Mouse (Mus musculus): ENCODE measurements around the gene Gm42421. TPM values are rescaled to one million over a fixed set of nuclear protein-coding genes. Genes with fewer than 3 reads are reported as not detected.

Gene Gm42421
- total RNA-seq, 4 experiments from 2014 or later: 0.94 to 0.95 TPM; not detected in 2

Other genes starting within 250 kb of the Gm42421 start
- gene Usp42, start 195.9 kb upstream of the Gm42421 start, total RNA-seq (2022): 10 to 100 TPM; 13.2 to 19.8 (median 15.1) TPM
- gene Eif2ak1, start 110.4 kb upstream of the Gm42421 start, total RNA-seq (2022): 10 to 100 TPM; 42.1 to 49.3 (median 45.2) TPM
- gene Ankrd61, start 30.5 kb upstream of the Gm42421 start, total RNA-seq (2022): under 1 TPM in 1 of 4 experiments, not detected in 3; 0.46 TPM
- gene Aimp2, start 18.3 kb upstream of the Gm42421 start, total RNA-seq (2022): 10 to 100 TPM; 32.7 to 36.5 (median 34.7) TPM
- 10 to 100 TPM in 3 of 4 experiments, 1 to 10 TPM in 1; 8.4 to 19.3 (median 12.6) TPM for gene Pms2, start 18.2 kb upstream of the Gm42421 start, total RNA-seq (2022)
- gene Rsph10b, start 4.9 kb downstream of the Gm42421 start, total RNA-seq (2022): 10 to 100 TPM in 1 of 4 experiments, 1 to 10 TPM in 3; 3.2 to 20.5 (median 6.1) TPM
- 10 to 100 TPM; 56.5 to 60.7 (median 60.2) TPM for gene Ccz1, start 86.7 kb downstream of the Gm42421 start, total RNA-seq (2022)
- gene Ocm, start 98.5 kb downstream of the Gm42421 start, total RNA-seq (2022): not detected
- 10 to 100 TPM; 31.2 to 45.6 (median 38.8) TPM for gene Lmtk2, start 172.3 kb downstream of the Gm42421 start, total RNA-seq (2022)